Mouse (Mus musculus) cerebellum, postnatal 10 days (tissue): Measurements from ENCODE around the gene Tex44.

ENCODE experiments used
- DNase-seq, 2 experiments: peaks; one replicate each; pipeline ENCODE4 v3.0.0; 2021; ENCODE audit warnings: mixed read lengths in 2 of 2

Gene Tex44

DNA sequence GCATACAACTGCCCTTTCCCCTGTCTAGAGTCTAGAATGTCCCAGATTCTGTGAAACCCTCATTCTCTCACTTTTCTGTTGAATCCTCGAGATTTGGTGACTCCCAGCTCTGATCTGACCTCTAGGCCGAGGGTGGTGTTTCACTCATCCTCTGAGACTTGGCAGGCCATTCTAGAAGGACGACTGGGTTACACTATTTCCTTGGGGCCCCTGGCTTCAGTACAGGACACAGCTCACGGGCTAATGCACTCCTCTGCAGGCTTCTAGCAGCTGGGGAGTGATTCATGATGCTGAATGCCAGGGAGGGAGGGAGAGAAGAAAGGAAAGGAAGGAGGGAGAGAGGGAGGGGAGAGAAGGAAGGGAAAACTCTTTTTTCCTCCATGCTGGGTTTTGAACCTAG, 22.1 kb downstream of the Tex44 start:
- DNase-seq = peak; percentile 21 to 25

DNA sequence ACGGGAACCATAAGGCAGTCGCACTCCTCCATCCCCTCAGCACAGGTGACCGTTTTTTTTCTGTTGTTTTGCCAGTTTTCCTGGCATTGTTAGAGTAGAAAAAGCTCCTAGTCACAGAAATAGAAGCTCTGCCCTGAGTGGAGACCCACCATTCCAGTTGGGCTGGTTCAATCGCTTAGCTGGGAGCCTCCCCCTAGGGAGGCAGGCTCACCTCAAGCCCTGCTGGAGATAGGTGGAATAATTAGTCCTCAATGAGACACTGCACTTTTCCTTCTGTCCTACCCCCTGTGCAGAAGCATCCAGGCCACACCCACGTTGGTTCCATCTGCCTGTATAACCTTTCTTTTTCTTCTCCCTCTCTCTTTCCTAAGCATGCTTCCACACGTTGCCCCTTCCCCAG, 23.8 kb downstream of the Tex44 start:
- DNase-seq = peak in 1 of 2 experiments; percentile 2

DNA sequence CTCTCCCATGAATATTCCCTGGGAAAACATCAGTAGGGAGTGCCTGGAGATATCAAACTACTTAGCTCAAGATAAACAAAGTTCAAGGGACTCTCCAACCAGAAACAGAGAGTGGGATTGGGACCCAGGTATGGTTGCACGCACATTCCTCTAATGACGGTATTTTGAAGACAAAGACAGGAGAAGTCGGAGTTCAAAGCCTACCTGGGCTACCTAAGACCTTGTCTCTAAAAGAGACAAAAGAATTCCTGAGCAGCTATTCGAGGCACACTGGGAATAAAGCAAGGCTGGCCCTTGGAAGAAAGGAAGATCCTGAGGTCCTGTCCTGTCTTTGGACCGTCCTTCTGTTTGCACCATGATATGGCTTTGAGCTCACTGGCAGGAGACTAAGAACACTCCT, 26.6 kb downstream of the Tex44 start:
- DNase-seq = no peak

DNA sequence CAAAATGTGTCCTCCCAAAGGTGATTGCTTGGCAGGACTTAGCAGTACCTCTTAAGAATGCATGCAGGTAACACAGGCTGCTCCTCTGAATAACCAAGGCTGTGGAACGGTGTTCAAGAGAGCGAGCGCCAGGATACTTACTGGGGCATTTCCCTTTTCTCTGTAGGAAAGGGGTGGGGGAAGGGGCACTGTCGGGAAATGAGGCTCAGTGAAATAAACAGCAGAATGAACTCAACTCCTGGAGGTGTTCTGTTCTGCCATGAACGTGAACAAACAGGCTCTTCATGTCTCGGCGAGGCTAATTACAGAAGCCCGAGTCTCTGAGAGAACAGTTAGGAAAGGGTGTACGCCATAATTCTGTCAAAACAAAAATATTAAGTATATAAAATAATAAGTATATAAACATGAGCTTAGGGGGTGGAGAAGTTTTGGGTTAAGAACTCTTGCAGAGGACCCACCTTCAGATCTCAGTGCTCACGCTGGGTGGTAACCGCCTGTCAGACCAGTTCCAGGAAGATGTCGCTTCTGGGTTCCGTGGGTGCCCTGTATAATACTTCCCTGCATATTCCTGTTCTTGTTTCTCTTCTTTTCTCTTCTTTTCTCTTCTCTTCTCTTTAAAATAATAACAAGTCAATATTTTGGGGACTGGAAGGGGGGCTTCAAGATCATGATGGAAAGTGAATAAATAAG, 30.9 kb downstream of the Tex44 start:
- DNase-seq = no peak

DNA sequence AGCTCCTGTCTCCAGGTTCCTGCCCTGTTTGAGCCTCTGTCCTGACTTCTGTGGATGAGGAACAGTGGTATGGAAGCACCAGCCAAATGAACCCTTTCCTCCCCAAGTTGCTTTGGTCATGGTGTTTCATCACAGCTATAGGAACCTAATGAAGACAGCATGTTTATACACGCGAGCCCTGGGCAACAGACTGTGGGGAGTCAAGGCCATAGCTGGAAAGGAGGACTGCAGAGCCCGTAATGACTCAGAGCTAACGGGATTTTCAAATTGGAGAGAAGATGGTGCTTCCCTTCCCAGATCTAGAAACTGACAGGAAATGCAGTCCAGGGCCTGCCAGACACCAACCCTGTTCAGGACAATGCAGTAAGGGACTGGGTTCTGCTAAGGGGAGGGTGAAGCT, 33.2 kb downstream of the Tex44 start:
- no peak for DNase-seq

DNA sequence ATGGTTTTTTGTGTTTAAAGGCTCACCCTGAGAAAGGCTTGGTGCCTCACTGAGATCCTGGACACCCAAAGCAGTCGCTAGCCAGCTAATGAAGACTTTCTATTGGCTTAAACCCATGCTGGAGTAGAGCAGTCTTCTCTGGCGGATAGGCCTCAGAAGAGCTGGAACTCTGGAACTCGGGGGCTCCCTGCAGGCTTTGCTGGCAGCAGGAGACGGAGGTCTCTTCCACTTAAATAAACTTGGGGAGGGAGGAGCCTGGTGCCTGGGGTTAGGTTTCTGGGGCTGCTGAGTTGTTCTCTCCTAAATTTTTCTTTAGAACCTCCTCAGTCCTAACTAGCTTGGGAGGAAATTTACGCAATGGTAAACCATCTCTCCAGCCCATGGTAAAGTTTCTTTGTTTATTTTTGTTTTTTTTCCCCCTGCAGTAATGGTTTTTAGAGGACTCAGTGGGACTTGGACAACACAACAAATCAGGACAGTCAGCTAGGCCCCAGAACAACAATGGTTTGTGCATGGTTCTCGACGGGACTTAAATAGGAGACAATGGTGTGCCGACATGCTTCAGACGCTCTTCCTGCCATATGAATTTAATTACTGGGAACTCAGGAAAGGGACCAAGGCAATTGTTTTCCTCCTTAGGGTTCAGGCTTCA, 38.2 kb downstream of the Tex44 start:
- DNase-seq = peak in 1 of 2 experiments; percentile 30

DNA sequence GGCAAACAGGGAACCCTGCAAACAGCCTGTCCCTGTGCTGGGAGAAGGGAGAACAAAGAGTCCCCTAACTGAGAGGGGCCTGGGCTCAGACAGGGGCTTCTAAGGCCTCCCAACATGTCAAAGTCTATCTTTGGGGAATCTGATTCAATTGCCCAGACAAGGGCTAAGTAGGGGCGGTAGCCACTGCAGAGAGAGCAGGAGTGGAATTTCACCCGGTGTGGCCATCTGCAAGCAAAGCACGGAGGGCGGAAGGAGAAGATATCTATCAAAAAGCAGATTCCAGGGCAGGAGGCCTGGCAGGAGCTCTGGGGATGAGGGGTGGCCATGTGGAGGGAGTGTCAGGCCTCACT, 38.7 kb downstream of the Tex44 start:
- no peak for DNase-seq

DNA sequence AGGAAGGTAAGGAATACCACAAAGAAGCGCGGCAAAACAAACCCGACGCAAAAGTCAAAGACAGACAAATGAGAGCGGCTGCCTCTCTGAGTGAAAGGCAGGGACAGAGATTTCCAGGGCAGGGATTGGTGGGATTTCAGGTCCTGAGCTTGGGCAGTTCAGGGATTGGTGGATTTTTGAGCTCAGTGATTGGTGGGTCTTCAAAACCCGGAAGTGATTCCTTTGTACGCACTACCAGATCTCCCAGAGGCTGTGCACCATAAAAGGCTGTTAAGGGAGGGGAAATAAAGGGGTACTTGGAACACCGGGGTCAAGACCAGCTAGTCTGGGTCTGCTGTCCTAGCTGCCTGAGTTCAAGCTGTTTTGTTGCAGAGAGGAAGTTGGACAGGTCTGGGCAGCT, 41.3 kb downstream of the Tex44 start:
- no peak for DNase-seq

DNA sequence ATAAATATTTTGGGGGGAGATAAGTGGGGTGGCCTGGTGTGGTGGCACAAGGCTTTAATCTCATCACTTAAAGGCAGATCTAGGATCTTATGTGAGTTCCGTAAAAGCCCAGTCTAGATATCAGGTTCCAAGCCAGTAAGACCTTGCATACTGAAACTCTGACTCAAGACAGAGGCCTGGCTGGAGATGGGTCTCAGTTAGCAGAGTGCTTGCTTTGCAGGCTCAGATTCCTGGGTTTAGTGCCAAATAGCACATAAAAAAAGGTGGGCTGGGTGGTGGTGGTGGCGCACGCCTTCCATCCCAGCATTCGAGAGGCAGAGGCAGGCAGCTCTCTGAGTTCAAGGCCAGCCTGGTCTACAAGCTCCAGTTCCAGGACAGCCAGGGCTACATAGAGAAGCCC, 43.7 kb downstream of the Tex44 start:
- no peak for DNase-seq

DNA sequence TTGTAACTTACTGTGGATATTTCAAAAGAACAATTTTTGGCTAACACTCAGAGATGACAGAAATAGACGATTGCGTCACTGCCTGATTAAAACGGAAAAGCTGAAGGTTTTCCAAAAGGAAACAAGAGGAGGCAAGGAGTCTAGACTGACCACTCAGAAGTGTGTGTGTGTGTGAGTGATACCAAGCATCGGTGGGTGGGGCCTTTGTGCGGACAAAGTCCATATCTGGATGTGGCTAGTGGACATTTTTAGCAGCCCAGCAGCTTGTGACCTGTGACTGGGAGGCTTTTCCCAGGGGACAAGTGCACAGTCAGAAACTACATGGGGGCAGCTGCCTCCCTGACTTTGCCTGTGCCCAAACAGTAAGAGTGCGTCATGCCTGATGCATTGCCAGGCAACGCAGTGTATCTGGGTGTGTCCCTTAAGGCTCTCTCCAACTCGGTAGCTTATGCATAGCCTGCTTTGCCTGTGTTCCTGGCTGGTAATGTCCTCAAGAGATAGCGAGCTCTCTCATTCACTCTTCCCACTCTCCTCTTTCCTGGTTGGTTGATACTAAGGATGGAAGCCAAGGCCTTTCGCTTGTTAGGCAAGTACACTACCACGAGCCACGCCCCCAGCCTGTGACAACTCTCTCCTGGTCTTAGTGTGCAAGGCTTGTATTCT, 44.5 kb downstream of the Tex44 start:
- peak; percentile 23 to 28 for DNase-seq

DNA sequence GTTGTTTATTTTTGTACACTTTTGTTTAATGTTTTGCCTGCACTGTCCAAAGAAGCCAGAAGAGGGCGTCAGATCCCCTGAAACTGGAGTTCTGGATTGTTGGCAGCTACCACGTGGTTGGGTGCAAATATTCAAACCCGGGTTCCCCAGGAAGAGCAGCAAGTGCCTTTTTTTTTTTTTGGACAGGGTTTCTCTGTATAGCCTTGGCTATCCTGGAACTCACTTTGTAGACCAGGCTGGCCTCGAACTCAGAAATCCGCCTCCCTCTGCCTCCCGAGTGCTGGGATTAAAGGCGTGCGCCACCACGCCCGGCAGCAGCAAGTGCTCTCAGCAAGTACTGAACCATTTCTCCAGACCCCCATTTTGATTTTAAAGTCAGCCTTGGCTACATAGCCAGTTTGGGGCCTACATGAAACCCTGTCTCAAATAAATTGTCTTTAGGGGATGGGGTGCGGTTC, 45.4 kb downstream of the Tex44 start:
- peak; percentile 42 to 62 for DNase-seq

DNA sequence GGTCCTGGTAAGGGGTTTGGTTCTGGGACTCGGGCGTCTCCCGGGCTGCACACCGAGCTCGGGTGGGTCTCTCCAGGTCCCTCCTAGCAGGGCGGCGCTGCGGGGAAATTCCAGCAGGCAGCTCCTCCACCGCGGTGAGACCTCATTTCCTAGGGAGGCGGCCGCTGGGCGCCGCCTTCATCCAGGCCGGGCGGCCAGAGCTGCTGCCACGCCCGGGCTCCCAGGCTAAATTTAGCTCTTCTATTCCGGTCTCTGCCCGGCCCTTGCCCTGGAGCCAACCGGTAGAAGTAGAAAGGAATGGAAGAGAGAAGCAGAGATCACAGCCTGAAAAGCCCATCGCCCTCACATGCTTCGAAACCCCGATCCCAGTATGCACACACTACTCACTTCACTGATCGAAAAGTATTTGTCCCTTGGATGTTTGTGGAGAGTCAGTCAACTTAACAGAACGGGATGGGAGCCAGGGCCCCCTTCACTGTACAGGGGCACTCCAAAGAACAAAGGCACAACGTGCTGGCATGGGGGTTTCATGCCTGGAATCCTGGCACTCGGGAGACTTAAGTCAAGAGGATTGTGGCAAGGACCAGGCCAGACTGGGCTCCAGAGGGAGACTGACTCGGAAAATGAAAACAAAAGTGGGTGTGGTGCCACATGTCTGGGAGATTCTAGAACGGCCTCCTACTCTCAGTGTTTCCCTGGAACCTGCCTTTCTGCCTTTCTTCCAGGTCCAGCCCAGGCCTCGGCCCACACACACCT, 46.2 kb downstream of the Tex44 start:
- DNase-seq = peak; percentile 55 to 57

DNA sequence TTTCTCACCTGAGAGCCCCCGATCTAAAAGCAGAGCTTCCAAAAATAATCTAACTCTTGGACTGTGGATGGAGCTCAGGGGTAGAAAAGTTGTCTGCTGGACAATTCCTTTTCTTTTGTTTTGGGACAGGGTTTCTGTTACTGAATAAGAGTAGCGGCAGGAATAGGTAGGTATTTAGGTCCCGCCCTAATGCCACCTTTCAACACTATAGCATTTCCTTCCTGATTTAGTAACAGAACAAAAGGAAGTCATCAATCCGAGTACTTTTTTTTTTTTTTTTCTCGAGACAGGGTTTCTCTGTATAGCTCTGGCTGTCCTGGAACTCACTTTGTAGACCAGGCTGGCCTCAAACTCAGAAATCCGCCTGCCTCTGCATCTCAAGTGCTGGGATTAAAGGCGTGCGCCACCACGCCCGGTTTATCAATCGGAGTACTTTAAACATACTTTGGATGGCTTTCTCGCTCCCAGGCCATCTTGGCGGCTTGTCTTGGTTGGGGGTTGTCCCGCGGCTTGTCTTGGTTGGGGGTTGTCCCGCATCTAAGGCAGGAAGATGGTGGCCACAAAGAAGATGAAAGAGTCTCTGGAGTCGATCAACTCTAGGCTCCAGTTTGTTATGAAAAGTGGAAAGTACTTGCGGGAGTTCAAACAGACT, 47.1 kb downstream of the Tex44 start:
- no peak for DNase-seq
